Mouse (Mus musculus): ENCODE data around the gene Flii.

DNA sequence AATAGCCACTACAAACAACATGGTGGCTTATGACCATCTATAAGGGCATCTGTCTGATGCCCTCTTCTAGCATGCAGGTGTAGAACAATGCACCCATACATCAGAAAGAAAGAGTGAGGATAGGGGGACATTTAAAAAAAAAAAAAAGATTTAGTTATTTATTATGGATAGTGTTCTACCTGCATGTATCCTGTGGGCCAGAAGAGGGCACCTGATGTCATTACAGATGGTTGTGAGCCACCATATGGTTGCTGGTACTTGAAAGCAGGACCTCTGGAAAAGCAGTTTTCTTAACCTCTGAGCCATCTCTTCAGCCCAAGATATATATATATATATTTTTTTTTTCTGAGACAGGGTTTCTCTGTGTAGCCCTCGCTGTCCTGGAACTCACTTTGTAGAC, 30.9 kb downstream of the Flii start:
- no peak for TF ChIP-seq NANOG (IDR thresholded peaks at IDR 0.05; ENCODE audit: borderline replicate concordance, low read length)
- TF ChIP-seq CTCF (conservative IDR thresholded peaks at IDR 0.05; ENCODE audit: low read length) = no peak; the same call in 1 of the 2 replicates

Measured in E14TG2a.4 (cell line).